Mouse (Mus musculus): ENCODE measurements at regions not wholly inside any gene's neighbourhood (a gene's known extent, or its start where the extent isn't known, plus 50 kb on each side); places are given as distances from the start of the nearest gene placed in this dataset.

DNA sequence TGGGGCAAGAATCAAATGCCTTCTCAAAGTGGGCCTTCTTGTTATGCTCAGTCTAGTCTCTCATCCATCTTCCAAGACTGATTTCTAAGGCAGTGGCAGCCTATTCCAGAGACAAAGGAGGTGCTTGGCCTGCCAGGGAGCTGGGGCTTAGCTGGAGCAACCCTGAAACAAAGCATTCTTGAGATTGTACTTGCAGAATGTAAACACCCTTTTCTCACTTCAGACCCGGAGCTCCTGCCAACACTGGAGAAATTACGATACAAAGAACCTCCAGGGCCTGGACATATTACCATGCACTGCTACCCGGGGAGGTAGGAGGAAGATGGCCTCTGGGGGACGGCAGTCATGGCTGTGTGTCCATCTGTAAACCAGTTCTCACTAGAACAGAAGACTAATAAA, 82.5 kb upstream of the Klf9 start:
- TF ChIP-seq CTCF (IDR thresholded peaks at IDR 0.05; ENCODE audit: insufficient read depth, low read depth, low read length) (no peak), POLR2A (IDR thresholded peaks at IDR 0.05; ENCODE audit: insufficient read depth, low read depth, low read length) (no peak)
